Mouse (Mus musculus) monocyte, adult 2 months (primary cell): ENCODE data around the gene Parvg.
"Not testable (repeated sequence)": the region's sequence is repeated elsewhere in the genome, so short reads cannot be mapped to it uniquely, and the experiment has no call there.

Source experiments
- DNase-seq, 2 experiments: peaks; one replicate each; pipeline ENCODE4 v3.0.0; 2022; ENCODE audit warnings: low spot score in 2 of 2, low read depth in 1 of 2

Gene Parvg

DNA sequence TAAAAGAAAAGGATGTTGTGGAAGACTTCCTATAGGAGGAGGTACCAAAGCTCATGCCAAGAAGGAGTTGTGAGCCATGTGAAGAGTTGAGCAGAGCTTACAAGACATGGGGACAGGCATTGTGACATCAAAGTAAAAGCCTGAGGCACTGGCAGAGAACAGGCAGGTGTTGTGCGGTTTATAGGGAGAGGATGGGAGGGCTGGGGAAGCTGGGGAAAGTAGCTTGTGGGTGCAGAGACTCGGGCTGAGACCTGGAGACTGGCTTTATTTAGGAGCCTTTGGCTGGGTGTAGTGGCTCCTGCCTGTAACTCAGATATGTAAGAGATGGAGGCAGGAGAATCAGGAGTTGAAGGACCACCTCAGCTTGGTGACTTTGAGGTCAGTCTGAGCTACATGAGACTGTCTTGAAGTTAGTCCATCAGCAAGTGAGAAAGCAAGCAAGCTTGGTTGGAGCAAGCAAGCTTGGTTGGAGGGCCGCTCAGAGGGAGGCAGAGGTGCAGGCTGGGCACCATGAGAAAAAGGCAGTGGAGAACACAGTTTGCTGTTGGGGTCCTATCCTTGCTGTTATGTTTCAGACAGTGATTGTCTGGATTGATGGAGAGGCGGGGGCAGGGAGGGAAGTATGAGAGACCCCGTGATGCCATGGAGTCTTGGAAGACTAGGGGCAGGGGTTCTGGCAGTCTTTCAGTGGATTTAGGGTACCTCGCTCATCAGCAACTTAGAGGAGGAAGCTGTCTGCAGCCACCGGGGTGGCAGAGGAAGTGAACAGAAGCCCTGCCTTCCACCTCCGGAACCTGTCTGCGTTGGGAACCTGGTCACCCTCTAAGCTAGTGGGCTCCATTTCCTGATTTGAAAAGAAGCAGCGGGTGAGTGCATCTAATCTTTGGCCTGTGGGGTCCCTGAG lies at the start of gene Parvg:
Parvg (plus strand) TSS at position 61 of the 904 bp plus-strand sequence.
- DNase-seq, result peak in 1 of 2 experiments; percentile 28

GRCm38 (mm10) chr15:84276066-84276465 lies 47.8 kb upstream of the Parvg start:
- DNase-seq, result no peak

DNA sequence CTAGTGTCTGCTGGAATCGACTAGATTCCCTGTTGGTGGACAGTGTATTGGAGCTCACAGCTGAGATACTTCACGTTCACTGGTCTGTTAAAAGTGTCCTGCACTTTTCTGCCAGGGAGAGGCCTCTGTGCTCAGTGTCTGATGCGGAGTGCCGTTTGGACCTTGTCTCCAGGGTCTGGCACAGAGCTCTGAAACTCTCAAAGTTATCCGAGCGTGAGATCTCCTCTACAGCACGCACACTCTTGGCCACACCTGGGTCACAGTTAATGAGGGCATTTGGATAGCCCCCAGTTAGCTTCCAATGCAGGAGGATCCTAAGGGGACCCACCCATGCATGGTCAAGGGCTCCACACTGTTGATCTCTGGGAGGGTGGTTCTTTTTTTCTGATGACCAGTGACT lies 45.7 kb upstream of the Parvg start:
- no peak for DNase-seq

- no peak for DNase-seq
These were observed 45.2 kb upstream of the Parvg start for GRCm38 (mm10) chr15:84278656-84279055.

- DNase-seq, result no peak
These were observed 43.5 kb upstream of the Parvg start for GRCm38 (mm10) chr15:84280309-84280708.

DNA sequence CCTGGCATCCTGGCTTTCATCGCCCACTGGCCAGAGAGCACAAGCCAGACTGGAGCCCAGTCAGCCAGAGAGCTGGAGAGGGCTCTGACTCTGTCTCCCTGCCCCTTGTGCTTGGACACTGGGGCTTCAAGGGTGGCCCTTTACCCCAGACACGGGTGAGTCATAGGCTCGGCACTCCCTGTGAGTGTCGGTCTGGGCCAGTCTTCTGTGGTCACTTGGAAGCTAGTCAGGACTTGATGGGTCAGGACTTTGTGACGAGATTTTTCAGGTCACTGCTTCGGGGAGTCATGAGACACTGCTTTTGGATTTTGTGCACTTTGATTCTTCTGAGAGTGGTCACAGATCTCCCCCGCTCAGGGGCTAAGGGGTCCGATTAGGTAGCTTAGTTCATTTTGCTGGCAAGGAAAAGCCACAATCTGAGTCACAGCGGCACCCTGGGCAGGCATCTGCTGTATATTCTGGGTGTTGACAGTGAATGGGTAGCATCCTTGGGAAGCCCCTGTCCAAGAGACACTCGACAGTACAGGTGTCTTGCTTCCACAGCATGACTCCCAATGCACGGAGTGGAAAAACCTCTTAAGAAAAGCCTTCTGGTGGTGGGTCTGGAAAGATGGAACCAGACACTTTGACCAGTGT lies 43.0 kb upstream of the Parvg start:
- no peak for DNase-seq

DNA sequence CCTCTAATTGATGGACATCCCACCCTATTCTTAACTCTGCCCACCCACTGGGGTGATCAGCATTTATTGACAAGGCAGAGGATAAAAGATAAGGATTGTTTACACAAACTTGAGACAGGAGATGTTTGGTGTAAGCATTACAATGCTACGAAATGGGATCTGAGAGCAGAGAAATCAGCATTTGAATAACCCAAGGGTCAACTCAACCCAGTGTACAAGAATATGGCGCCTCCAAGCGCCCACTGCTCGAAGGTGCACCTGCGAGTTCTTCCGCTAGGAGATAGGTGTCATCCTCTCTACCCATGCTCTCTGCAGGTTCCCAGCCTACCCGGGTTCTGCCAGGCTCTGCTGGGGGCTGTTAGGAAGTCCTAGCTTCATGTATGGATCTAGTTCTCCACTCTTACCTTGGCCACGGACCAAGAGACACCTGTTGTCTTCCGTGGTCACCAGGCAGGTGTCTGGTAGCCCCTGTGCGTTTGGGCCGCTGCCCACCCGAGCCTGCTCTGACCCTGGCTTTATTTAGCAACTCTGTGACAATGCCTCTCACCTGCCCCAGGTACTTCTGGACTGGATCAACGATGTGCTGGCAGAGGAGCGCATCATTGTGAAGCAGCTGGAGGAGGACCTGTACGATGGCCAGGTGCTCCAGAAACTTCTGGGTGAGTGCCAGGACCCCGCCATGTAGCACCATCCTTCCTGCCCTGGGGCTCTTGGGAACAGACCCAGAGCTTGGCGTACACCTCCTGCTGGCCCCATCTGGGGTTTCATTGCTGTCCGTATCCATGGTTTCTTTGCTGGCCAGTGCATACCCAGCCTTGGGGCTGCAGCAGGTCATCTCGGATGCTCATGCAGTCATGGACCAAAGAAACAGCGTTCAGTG lies 41.4 kb upstream of the Parvg start:
- no peak for DNase-seq

DNA sequence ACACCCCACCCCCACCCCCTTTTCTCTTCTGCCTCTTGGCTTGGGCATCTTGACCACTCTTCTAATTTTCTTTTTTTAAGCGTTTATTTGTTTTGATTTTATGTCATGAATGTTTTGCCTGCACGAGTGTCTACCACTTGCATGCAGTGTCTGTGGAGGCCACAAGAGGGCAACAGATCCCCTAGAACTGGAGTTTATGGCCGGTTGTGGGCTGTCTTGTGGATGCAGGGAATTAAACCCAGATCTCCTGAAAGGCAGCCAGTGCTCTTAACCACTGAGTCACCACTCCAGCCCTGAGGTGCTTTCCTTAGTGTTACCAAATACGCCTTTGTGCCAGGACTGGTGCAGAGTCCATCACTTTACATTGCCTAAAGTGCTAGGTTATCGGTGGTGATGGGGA lies 39.8 kb upstream of the Parvg start:
- peak in 1 of 2 experiments; percentile 40 for DNase-seq

DNA sequence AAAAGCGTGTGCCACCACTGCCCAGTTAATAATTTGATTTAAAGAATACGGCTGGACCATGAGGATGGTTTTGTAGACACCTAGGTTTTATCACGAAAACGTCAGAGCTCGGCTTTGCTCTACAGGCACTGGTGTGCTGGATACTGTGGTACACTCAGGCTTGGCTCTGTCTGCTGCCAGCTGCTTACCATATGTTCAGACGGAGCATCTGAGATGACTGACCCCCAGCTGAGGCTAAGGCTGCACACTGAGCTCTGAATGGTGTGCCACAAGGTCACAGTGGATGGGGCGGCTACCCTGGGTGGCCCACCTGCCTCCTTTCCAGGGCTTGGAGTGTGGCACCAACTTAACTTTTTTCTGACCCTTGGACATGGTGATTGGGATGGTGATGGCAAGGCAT lies 38.4 kb upstream of the Parvg start:
- DNase-seq, result no peak

DNA sequence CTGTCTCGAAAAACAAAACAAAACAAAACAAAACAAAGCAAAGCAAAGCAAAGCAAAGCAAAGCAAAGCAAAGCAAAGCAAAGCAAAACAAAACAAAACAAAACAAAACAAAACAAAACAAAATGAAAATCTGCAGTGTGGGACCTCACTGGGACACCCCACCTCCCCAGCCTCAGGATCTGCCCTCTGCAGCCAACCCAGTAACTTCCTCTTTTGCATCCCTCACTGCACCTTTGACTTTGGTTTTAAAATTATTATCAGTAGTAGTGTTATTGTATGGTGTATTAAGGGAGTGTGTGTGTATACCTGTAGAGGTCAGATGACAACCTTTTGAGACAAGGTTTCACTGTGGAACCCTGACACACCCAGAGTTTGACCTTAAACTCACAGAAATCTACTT lies 34.9 kb upstream of the Parvg start:
- DNase-seq, result not testable (repeated sequence)

DNA sequence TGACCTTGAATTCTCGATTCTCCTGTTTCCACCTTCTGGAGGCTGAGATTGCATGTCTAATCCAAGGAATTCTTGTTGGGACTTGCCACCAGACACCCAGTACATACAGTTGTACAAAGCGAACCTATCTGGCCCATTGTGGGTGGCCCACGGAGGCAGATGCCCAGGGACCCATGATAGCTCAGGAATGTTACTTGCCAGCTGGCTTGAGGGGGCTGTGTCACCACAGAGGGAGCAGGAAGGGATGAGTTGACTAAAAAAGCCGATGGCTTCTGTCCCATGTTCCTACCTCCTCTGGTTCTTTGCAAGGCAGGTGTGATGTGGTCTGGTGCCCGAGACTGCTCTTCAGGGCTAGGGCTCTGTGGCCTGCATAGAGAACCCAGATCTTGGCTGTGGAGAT lies 32.7 kb upstream of the Parvg start:
- no peak for DNase-seq

GRCm38 (mm10) chr15:84293590-84293989 lies 30.2 kb upstream of the Parvg start:
- peak in 1 of 2 experiments; percentile 12 for DNase-seq

DNA sequence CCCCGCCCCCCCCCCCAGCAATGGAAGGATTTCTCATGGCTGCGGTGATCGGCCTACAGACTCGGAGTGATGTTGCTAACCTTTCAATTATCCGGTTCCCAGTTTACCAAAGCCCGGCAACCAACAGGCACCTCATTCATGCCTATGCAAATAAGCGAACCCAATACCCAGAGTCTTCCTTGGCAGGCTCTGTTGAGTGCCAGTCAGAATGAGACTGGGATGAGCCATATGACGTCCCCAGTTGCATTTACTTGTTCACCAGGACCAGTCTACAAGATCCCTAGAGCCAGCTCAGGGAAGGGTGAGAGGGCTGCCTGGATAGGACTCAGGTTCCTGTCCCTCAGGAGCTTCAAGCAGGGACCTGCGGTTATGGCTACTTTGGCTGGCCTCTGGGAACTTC lies 29.4 kb upstream of the Parvg start:
- DNase-seq, result no peak

GRCm38 (mm10) chr15:84295225-84295624 lies 28.6 kb upstream of the Parvg start:
- no peak for DNase-seq

DNA sequence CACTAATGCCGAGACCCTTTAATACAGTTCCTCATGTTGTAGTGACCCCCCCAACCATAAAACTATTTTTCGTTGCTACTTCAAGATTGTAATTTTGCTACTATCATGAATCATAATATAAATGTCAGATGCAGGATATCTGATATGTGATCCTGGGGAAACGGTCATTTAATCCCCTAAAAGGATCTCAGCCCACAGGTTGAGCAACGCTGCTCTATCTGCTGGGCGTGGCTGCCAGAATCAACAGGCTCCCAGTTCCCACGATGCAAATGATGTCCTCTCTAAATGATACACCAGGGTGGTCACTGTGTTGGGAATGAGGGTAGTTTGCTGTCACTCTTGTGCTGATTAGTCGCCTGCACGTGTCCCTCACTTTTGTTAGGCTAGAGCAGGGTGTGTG lies 26.4 kb upstream of the Parvg start:
- DNase-seq, result no peak

DNA sequence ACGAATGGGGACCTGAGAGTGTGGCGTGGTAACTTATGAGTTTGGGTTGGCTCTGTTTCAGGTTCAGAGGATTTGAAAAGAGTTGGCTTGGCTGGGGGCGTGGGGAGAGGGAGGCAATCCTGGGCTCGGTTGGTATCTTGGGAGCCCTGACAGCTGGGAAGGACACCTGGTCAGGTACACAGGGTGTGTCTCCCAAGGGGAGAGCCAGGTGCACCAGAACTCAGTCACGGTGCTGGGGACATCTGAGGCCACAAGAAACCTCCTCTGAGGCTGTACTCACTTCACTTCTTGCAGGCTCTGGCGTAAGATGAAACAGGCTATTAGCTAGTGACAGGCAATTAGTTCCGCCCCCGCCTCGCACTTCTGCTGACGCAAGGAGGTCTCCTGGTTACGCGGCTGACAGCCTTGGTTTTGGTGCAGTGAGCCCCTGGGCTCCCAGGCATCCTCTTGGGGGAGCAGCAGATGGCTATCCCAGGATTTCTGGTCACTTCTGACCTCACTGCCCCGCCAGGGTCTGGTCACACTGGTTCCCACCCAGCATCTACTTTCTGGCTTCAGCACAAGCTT lies 24.9 kb upstream of the Parvg start:
- DNase-seq, result no peak

GRCm38 (mm10) chr15:84299662-84300333 lies 24.0 kb upstream of the Parvg start:
- no peak for DNase-seq

GRCm38 (mm10) chr15:84300591-84300990 lies 23.2 kb upstream of the Parvg start:
- DNase-seq, result no peak

- DNase-seq, result no peak
These were observed 22.8 kb upstream of the Parvg start for GRCm38 (mm10) chr15:84301026-84301425.

- no peak for DNase-seq
These were observed 22.0 kb upstream of the Parvg start for GRCm38 (mm10) chr15:84301641-84302420.
